Mouse (Mus musculus) intestine, embryonic 14.5 days (tissue): Measurements from ENCODE around the gene Elp5. TPM values are rescaled to one million over a fixed set of nuclear protein-coding genes. Genes with fewer than 3 reads are reported as not detected.

Experiments used
- ATAC-seq: fragments of 200-750 bp; cut with Nextera tagmentation; replicated peaks from 2 replicates; pipeline ENCODE4 v1.8.0; 2017; ENCODE audit warnings: low read depth, moderate number of reproducible peaks, moderate TSS enrichment, moderate library complexity; ENCODE audit not compliant: low FRiP score, low TSS enrichment
- DNase-seq: peaks from one replicate; pipeline ENCODE4 v3.0.0-alpha.2; 2018; ENCODE audit warnings: low spot score
- H3K27ac ChIP-seq: fragments of 300-500 bp; sonication (generic); 2 replicates; pipeline ENCODE4 v1.5.1; 2014; ENCODE audit warnings: low read depth, mild to moderate bottlenecking, control low read depth
- H3K27me3 ChIP-seq: fragments of 300-500 bp; sonication (generic); replicated peaks from 2 replicates; pipeline ENCODE4 v1.6.1; 2014; ENCODE audit warnings: low read length, control low read depth; ENCODE audit not compliant: control insufficient read depth, insufficient read depth
- H3K36me3 ChIP-seq: fragments of 300-500 bp; sonication (generic); 2 replicates; pipeline ENCODE4 v1.6.1; 2014; ENCODE audit warnings: low read length, control low read depth; ENCODE audit not compliant: control insufficient read depth, insufficient read depth
- H3K4me1 ChIP-seq: fragments of 300-500 bp; sonication (generic); replicated peaks from 2 replicates; pipeline ENCODE4 v1.6.1; 2014; ENCODE audit warnings: low read length, control low read depth, mixed read lengths; ENCODE audit not compliant: control insufficient read depth, insufficient read depth
- H3K4me2 ChIP-seq: fragments of 300-500 bp; sonication (generic); 2 replicates; pipeline ENCODE4 v1.6.1; 2014; ENCODE audit warnings: low read length
- H3K4me3 ChIP-seq: fragments of 300-500 bp; sonication (generic); 2 replicates; pipeline ENCODE4 v1.5.1; 2014; ENCODE audit warnings: low read depth, low read length, control low read depth, mixed read lengths
- H3K9ac ChIP-seq: fragments of 300-500 bp; sonication (generic); 2 replicates; pipeline ENCODE4 v1.6.1; 2014; ENCODE audit warnings: mild to moderate bottlenecking, low read length
- H3K9me3 ChIP-seq: fragments of 300-500 bp; sonication (generic); 2 replicates; pipeline ENCODE4 v1.6.1; 2016; ENCODE audit warnings: low read length, control low read depth; ENCODE audit not compliant: control insufficient read depth
- WGBS: fragments of 180-500 bp; shearing (Covaris S2); extraction: QIAGEN DNeasy Blood & Tissue Kit; methylation state at CpG from one replicate; pipeline ENCODE4 v1.1.7; 2014; 5-methylcytosine and 5-hydroxymethylcytosine counted together
- polyA plus RNA-seq: library from polyadenylated mRNA; unstranded; fragments of >200 nt; fragmentation: Nextera tagmentation; extraction: Ambion mirVana; gene quantifications from 2 replicates; pipeline ENCODE4 v1.2.1, GENCODE M21; 2014

Elp5 gene
- polyA plus RNA-seq, 1 experiment from 2014 or later, result 104 TPM

DNA sequence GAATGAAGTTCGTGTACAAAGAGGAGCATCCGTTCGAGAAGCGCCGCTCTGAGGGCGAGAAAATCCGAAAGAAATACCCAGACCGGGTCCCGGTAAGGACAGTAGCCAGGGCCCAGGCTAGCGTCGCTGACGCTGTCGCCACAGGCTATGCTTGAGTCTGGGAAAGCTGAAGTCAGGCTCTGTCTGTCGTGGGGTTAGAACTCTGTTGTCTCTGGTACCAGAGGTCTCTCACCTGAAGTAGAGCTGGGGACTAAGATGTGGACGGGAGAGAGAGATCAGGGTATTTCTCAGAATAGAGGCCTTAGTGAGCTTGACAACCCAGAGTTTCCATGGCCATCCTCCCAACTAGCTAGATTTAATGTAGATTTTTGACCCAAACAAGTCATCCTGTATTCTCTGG is 9.4 kb upstream of the Elp5 start:
- Histone ChIP-seq H3K27me3 (no peaks in the 10 kb centered on the region), H3K9ac (peak overlapping the region; percentile 83), H3K4me2 (peak overlapping the region; percentile 71), H3K27ac (peak overlapping the region; percentile 88), H3K4me3 (peak overlapping the region; percentile 78), H3K4me1 (peaks cover 12% of the 10 kb centered on the region), H3K36me3 (peaks cover 53% of the 10 kb centered on the region), H3K9me3 (no peaks in the 10 kb centered on the region)
- ATAC-seq, result peak; percentile 12; the same call in 1 of the 2 replicates
- no peak for DNase-seq
- WGBS, result 0% methylated on average over 15 of the region's 15 CpGs

- H3K36me3 ChIP-seq, result peaks cover 59% of the 10 kb centered on the region
- H3K27me3 ChIP-seq, result no peaks in the 10 kb centered on the region
- DNase-seq (peak; percentile 97), ATAC-seq (peak; percentile 70)
- WGBS, result under 1% methylated on average over 40 of the region's 40 CpGs
- peak within 1 kb of the TSS; percentile 88 for H3K27ac ChIP-seq
- peak within 1 kb of the TSS; percentile 78 for H3K4me3 ChIP-seq
- peak within 1 kb of the TSS; percentile 83 for H3K9ac ChIP-seq
- H3K4me1 ChIP-seq, result peaks cover 12% of the 10 kb centered on the region
- H3K9me3 ChIP-seq, result no peaks in the 10 kb centered on the region
- peak within 1 kb of the TSS; percentile 71 for H3K4me2 ChIP-seq
These were observed 8.8 kb upstream of the Elp5 start, which contains the start of gene Gabarap for GRCm38 (mm10) chr11:69990850-69991691. Gene Gabarap (plus strand): TSS chr11:69991143.

DNA sequence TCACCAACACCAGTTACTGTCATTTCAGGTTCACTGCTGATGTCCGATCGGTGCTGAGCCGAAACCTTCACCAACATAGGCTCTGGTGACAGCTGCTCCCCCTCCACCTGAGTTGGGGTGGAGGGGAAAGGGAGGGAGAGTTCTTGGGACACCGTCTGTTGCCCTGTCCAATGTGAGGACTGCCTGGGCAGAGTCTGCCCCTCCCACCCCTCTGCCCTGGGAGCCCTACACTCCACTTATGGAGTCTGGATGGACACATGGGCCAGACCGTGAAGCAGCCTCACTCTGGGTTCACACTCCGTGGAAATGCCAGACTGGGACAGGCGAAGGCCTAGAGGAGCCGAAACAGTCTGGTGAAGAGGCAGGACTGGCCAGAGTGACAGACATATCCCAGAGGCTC is 7.6 kb upstream of the Elp5 start:
- Histone ChIP-seq H3K4me3 (no peak overlapping the region), H3K27ac (no peak overlapping the region), H3K9ac (no peak overlapping the region), H3K4me1 (peaks cover 12% of the 10 kb centered on the region), H3K27me3 (no peaks in the 10 kb centered on the region), H3K36me3 (peaks cover 69% of the 10 kb centered on the region), H3K4me2 (no peak overlapping the region), H3K9me3 (no peaks in the 10 kb centered on the region)
- 87% methylated on average over 8 of the region's 8 CpGs for WGBS
- no peak for DNase-seq
- ATAC-seq, result no peak

DNA sequence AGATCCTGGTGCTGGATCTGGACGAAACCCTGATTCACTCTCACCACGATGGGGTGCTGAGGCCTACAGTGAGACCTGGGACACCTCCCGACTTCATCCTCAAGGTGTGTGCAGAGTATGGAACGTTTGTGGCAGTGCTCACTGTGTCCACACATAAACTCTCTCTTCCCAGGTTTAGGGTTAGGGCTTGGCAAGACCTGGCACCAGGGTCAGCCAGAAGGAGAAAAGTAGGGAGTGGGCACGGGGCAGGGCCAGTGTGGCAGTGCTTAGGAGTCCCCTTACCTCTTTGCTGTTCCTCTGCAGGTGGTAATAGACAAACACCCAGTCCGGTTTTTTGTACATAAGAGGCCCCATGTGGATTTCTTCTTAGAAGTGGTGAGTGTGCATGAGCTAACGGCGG is 2.1 kb upstream of the Elp5 start:
- WGBS, result 90% methylated on average over 8 of the region's 8 CpGs
- H3K4me1 ChIP-seq, result peaks cover 17% of the 10 kb centered on the region
- no peak for DNase-seq
- no peak overlapping the region for H3K27ac ChIP-seq
- H3K9ac ChIP-seq, result no peak overlapping the region
- no peak overlapping the region for H3K4me2 ChIP-seq
- H3K27me3 ChIP-seq, result no peaks in the 10 kb centered on the region
- no peak overlapping the region for H3K4me3 ChIP-seq
- H3K36me3 ChIP-seq, result peaks cover 59% of the 10 kb centered on the region
- ATAC-seq, result no peak
- no peaks in the 10 kb centered on the region for H3K9me3 ChIP-seq

GRCm38 (mm10) chr11:69983377-69983776 is 1.1 kb upstream of the Elp5 start:
- DNase-seq (no peak), ATAC-seq (no peak)
- no peaks in the 10 kb centered on the region for H3K9me3 ChIP-seq
- H3K4me3 ChIP-seq, result no peak overlapping the region
- H3K27me3 ChIP-seq, result no peaks in the 10 kb centered on the region
- no peak overlapping the region for H3K27ac ChIP-seq
- peaks cover 54% of the 10 kb centered on the region for H3K36me3 ChIP-seq
- peaks cover 24% of the 10 kb centered on the region for H3K4me1 ChIP-seq
- no peak overlapping the region for H3K9ac ChIP-seq
- WGBS, result 76% methylated on average over 4 of the region's 4 CpGs
- H3K4me2 ChIP-seq, result peak overlapping the region; percentile 98; the same call in 1 of the 2 replicates

GRCm38 (mm10) chr11:69982877-69983276 is 560 bp upstream of the Elp5 start:
- no peak for DNase-seq
- no peaks in the 10 kb centered on the region for H3K9me3 ChIP-seq
- 24% methylated on average over 5 of the region's 5 CpGs for WGBS

DNA sequence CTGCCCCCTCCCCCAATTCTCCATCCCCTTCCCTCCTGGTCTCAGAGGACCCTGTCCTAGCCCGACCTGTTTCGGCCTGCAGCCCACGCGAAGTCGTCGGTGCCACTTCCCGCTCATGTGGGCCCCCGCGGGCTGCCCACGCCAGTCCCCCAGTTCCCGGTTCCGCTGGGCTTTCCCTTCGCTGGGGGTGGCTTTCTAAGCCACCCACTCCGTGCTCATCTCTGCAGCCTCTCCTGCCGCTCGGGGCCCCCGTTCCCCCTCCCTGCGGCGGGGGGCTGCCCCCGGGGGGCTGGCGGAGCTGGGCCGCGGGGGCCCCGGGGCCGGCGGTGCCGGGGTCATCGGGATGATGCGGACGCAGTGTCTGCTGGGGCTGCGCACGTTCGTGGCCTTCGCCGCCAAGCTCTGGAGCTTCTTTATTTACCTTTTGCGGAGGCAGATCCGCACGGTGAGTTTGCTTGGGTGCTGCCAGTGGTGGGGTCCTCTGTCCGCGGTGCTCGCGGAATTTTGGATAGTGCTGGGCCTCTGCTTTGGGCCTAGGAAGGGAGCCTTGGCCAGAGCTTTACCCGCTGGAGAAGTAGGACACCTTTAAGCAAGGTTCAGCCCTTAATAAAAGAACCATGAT is 1.1 kb downstream of the Elp5 start, which contains the start of gene Ctdnep1:
Gene Ctdnep1, plus strand, starts transcription at position 16 of the 622 bp plus-strand sequence.
- DNase-seq (no peak), ATAC-seq (peak; percentile 56)
- 1% methylated on average over 40 of the region's 43 CpGs for WGBS
- Histone ChIP-seq H3K27me3 (no peaks in the 10 kb centered on the region), H3K4me2 (peak within 1 kb of the TSS; percentile 98), H3K4me3 (peak within 1 kb of the TSS; percentile 99), H3K36me3 (peaks cover 49% of the 10 kb centered on the region), H3K4me1 (peaks cover 24% of the 10 kb centered on the region), H3K9me3 (no peaks in the 10 kb centered on the region), H3K9ac (peak within 1 kb of the TSS; percentile 95), H3K27ac (peak within 1 kb of the TSS; percentile 98)

More at GRCm38 (mm10) chr11:69982877-69983276, 560 bp upstream of the Elp5 start:
- Histone ChIP-seq H3K9ac (peak overlapping the region; percentile 95; the same call in 1 of the 2 replicates), H3K4me2 (peak overlapping the region; percentile 98), H3K36me3 (peaks cover 54% of the 10 kb centered on the region), H3K4me1 (peaks cover 24% of the 10 kb centered on the region), H3K27me3 (no peaks in the 10 kb centered on the region), H3K27ac (no peak overlapping the region), H3K4me3 (peak overlapping the region; percentile 99)
- ATAC-seq, result no peak

- H3K27ac ChIP-seq, result peak overlapping the region; percentile 98
- H3K4me1 ChIP-seq, result peaks cover 24% of the 10 kb centered on the region
- no peaks in the 10 kb centered on the region for H3K27me3 ChIP-seq
- peak overlapping the region; percentile 89 for H3K4me2 ChIP-seq
- H3K9me3 ChIP-seq, result no peaks in the 10 kb centered on the region
- H3K36me3 ChIP-seq, result peaks cover 51% of the 10 kb centered on the region
- ATAC-seq (peak; percentile 92), DNase-seq (peak; percentile 100)
- peak overlapping the region; percentile 99 for H3K4me3 ChIP-seq
- peak overlapping the region; percentile 95 for H3K9ac ChIP-seq
- under 1% methylated on average over 41 of the region's 60 CpGs for WGBS
These were observed 1.8 kb downstream of the Elp5 start for GRCm38 (mm10) chr11:69980196-69981140.
